Mouse (Mus musculus) stomach, embryonic 14.5 days (tissue): ENCODE data around the gene Pard3. TPM values are rescaled to one million over a fixed set of nuclear protein-coding genes. Genes with fewer than 3 reads are reported as not detected.
A peak's percentile ranks its signal among the peaks of the same experiment; 100 is the strongest.

Experiments used
- ATAC-seq: fragments of 200-750 bp; cut with Nextera tagmentation; 2 replicates; pipeline ENCODE4 v1.8.0; 2017; ENCODE audit warnings: low read depth, moderate TSS enrichment; ENCODE audit not compliant: insufficient number of reproducible peaks, insufficient read depth, low FRiP score
- H3K27ac ChIP-seq: fragments of 300-500 bp; sonication (generic); 2 replicates; pipeline ENCODE4 v1.5.1; 2014; ENCODE audit warnings: mild to moderate bottlenecking, low read length, moderate library complexity, mixed read lengths
- H3K27me3 ChIP-seq: fragments of 300-500 bp; sonication (generic); 2 replicates; pipeline ENCODE4 v1.6.1; 2014; ENCODE audit warnings: low read length, control low read depth, mixed read lengths; ENCODE audit not compliant: control insufficient read depth, insufficient read depth
- H3K36me3 ChIP-seq: fragments of 300-500 bp; sonication (generic); 2 replicates; pipeline ENCODE4 v1.6.1; 2014; ENCODE audit warnings: mild to moderate bottlenecking, control low read depth, low read length, moderate library complexity, mixed read lengths; ENCODE audit not compliant: control insufficient read depth, insufficient read depth
- H3K4me1 ChIP-seq: fragments of 300-500 bp; sonication (generic); 2 replicates; pipeline ENCODE4 v1.6.1; 2014; ENCODE audit warnings: low read length, control low read depth, mixed read lengths; ENCODE audit not compliant: control insufficient read depth, insufficient read depth
- H3K4me2 ChIP-seq: fragments of 300-500 bp; sonication (generic); replicated peaks from 2 replicates; pipeline ENCODE4 v1.6.1; 2014; ENCODE audit warnings: low read depth, low read length, control low read depth
- H3K4me3 ChIP-seq: fragments of 300-500 bp; sonication (generic); 2 replicates; pipeline ENCODE4 v1.5.1; 2014; ENCODE audit warnings: low read depth, low read length, control low read depth
- H3K9ac ChIP-seq: fragments of 300-500 bp; sonication (generic); replicated peaks from 2 replicates; pipeline ENCODE4 v1.6.1; 2014; ENCODE audit warnings: low read depth, mild to moderate bottlenecking, control low read depth, low read length, moderate library complexity, mixed read lengths
- H3K9me3 ChIP-seq: fragments of 300-500 bp; sonication (generic); 2 replicates; pipeline ENCODE4 v1.6.1; 2016; ENCODE audit warnings: low read depth, low read length, control low read depth; ENCODE audit not compliant: control insufficient read depth
- WGBS: fragments of 180-500 bp; shearing (Covaris S2); extraction: QIAGEN DNeasy Blood & Tissue Kit; methylation state at CpG from one replicate; pipeline ENCODE4 v1.1.7; 2014; 5-methylcytosine and 5-hydroxymethylcytosine counted together
- polyA plus RNA-seq: library from polyadenylated mRNA; unstranded; fragments of >200 nt; fragmentation: Nextera tagmentation; extraction: Ambion mirVana; gene quantifications from 2 replicates; pipeline ENCODE4 v1.2.1, GENCODE M21; 2014

The Pard3 gene
- polyA plus RNA-seq, 1 experiment from 2014 or later = 37.9 TPM

DNA sequence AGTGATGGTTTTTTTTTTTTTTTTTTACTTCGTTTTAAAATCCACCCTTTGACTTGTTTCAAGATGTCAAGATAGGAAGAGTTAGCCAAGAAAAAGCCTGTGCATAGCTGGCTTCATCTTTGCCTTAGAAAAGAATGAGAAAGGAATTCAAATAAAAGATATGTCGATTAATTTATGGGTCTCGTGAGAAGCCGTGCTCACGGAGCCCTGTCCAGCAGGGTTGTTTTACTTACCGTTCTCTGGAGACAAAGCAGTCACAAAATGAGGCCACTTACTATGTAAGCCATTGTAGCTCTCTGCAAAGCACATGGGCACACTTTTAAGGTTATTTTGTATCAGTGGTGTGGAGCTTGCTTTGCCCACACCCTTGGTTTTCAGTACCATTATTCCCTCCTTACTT lies 128.1 kb downstream of the Pard3 start:
- Histone ChIP-seq H3K36me3 (no peaks in the 10 kb centered on the region), H3K27ac (no peak overlapping the region), H3K27me3 (no peaks in the 10 kb centered on the region), H3K9me3 (no peaks in the 10 kb centered on the region), H3K4me2 (no peak overlapping the region), H3K4me1 (no peaks in the 10 kb centered on the region), H3K4me3 (no peak overlapping the region), H3K9ac (no peak overlapping the region)
- 61% methylated on average over 6 of the region's 6 CpGs for WGBS
- ATAC-seq = no peak

DNA sequence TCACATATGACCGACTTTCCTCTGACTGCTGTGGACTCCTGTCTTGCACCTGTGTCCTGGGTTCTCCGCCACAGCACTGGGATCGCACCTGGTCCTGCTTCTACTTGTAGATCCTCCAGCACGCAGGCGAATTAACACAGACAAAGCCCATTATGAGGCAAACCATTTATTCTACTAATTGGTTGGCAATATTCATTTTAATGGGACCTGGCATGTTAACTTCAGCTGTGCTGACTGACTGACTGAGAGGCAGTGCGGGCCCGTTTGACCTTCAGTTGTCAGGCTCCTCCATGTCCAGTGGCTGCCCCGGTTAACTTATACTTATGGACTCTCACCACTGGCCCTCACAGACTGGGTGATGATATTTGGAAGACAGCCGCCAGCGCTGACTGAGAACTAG lies 128.6 kb downstream of the Pard3 start:
- Histone ChIP-seq H3K4me3 (no peak overlapping the region), H3K27me3 (no peaks in the 10 kb centered on the region), H3K4me2 (no peak overlapping the region), H3K9me3 (no peaks in the 10 kb centered on the region), H3K9ac (no peak overlapping the region), H3K27ac (no peak overlapping the region), H3K4me1 (no peaks in the 10 kb centered on the region), H3K36me3 (no peaks in the 10 kb centered on the region)
- no peak for ATAC-seq
- 85% methylated on average over 10 of the region's 10 CpGs for WGBS

DNA sequence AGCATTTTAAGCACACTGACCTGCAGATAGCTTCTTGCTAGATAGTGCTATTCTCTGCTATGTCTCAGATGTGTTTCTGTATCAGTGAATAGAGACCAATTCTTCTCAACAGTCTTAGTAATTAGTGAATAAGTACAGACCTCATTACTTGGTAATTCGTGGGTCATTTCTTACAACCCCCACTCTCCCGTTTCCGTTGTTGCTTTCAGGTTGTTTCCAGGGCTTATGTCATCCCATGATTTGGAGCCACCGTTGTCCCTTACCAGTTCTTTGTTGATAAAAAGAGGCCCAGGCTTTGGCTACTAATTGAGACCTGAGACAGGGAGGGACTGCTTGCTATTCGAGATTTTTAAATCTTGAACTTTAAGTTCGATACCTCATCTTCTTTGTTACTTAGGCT lies 129.7 kb downstream of the Pard3 start:
- no peaks in the 10 kb centered on the region for H3K36me3 ChIP-seq
- no peaks in the 10 kb centered on the region for H3K4me1 ChIP-seq
- no peak overlapping the region for H3K4me2 ChIP-seq
- H3K4me3 ChIP-seq = no peak overlapping the region
- 70% methylated on average over 6 of the region's 6 CpGs for WGBS
- no peak for ATAC-seq
- H3K27me3 ChIP-seq = no peaks in the 10 kb centered on the region
- no peak overlapping the region for H3K27ac ChIP-seq
- H3K9me3 ChIP-seq = no peaks in the 10 kb centered on the region
- no peak overlapping the region for H3K9ac ChIP-seq

DNA sequence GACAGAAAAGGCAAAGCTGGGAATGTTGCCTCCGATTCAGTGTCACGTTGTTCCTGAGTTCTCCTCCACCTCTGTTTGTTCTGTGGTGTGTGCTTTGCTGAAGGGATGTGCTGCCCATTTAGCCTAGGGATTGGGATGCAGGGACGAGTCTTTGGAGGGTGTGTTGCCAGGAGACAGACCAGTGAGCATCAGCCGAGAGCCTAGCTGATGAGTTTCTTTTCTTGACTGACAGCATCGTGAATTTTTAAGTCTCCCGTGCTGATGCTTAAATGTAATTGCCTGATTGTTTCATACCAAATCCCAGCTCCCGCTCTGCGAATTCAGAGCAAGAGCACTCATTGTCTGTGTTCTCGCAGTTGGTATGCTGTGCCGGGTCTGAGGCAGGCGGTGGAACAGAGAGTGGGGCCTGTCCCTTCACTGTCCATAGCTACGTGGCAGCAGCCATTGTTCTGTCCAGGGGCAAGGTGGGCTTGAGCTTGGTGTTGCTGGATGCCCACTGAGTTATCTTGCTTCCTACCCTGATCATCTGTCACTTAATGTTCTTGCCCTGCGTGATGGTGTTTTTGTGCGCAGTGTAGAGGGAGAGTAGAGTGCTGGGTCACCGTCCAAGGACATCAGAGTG lies 131.2 kb downstream of the Pard3 start:
- H3K27ac ChIP-seq = no peak overlapping the region
- H3K9ac ChIP-seq = no peak overlapping the region
- no peaks in the 10 kb centered on the region for H3K36me3 ChIP-seq
- no peaks in the 10 kb centered on the region for H3K9me3 ChIP-seq
- no peaks in the 10 kb centered on the region for H3K27me3 ChIP-seq
- no peaks in the 10 kb centered on the region for H3K4me1 ChIP-seq
- WGBS = 79% methylated on average over 15 of the region's 15 CpGs
- no peak overlapping the region for H3K4me2 ChIP-seq
- no peak for ATAC-seq
- no peak overlapping the region for H3K4me3 ChIP-seq

DNA sequence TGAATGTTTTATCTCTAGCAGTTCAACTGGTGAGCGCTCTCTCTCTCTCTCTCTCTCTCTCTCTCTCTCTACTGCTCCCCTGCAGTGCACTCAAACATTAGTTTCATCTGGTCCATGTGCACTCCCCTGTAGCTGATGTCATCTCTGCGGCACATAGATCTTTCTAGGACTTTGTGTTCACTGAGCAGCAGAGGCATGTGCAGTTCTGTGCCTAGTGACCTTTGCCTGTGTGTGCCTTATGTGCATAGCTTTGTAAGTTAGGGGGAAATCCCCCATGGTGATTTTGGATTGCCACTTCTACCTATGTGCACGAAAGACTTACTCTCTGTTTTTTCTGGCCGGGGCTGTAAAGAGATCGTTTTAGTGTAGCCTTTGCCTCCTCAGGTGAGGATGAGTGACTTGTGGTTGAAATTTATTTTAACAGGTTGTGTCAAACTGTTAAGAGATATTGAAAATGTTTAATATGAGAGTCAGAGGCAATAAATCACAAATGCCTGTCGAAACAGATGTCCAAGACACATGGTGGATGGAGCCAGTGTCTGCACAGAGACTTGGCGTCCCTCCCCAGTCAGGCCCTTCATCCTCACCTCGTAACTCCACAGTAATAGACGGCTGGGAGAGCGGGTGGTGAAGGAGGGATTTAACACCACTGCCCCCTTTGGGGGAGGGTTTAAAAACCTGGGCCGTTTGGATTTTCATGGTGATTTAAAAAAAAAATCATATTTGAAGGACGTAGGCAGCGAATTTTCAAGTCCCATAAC lies 133.0 kb downstream of the Pard3 start:
- no peaks in the 10 kb centered on the region for H3K4me1 ChIP-seq
- ATAC-seq = no peak
- H3K4me3 ChIP-seq = no peak overlapping the region
- H3K27ac ChIP-seq = no peak overlapping the region
- no peaks in the 10 kb centered on the region for H3K27me3 ChIP-seq
- H3K9ac ChIP-seq = no peak overlapping the region
- no peaks in the 10 kb centered on the region for H3K36me3 ChIP-seq
- H3K9me3 ChIP-seq = no peaks in the 10 kb centered on the region
- H3K4me2 ChIP-seq = no peak overlapping the region
- WGBS = 60% methylated on average over 13 of the region's 13 CpGs

DNA sequence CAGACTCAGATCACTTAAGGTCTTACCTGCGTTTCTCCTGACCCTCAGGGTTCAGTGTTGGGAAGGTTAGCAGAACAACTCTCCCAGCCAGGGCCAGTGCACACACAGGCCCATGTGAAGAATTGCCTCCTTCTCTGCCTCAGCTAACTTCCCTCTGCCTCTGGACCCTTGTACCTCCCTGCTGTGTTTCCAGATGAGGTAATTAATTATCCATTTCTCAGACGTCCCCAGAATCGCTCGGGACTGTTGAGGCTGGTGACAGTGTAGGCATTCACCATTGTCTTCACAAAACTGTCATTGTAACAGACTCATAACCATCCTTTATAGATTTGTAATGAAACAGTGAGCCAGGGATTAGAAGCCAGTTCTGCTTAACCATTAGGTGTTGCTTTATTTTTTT lies 143.8 kb downstream of the Pard3 start:
- no peaks in the 10 kb centered on the region for H3K27me3 ChIP-seq
- WGBS = 39% methylated on average over 4 of the region's 4 CpGs
- no peak overlapping the region for H3K4me3 ChIP-seq
- H3K9me3 ChIP-seq = no peaks in the 10 kb centered on the region
- no peak for ATAC-seq
- no peaks in the 10 kb centered on the region for H3K36me3 ChIP-seq
- no peak overlapping the region for H3K9ac ChIP-seq
- peaks cover 13% of the 10 kb centered on the region; the same call in 1 of the 2 replicates for H3K4me1 ChIP-seq
- H3K4me2 ChIP-seq = no peak overlapping the region
- no peak overlapping the region for H3K27ac ChIP-seq

DNA sequence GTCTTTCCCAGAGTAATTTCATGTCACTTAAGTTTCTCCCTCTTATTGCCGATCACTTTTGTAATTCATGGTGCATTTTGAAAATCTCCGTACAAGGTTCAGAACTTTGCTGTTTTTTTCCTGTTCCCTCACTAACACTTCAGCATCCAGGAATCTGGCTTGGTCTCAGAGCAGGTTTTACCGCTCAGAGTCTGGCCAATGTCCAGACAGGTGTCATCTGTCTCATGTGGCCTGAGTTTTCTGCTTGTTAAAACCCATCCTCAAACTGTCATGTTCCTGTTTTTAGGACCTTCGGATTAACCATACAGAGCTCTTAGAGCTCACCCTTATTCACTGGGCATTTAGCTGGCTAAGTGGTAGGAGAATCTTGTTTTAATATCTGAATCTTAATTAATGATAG lies 146.9 kb downstream of the Pard3 start:
- WGBS = 56% methylated on average over 4 of the region's 4 CpGs

DNA sequence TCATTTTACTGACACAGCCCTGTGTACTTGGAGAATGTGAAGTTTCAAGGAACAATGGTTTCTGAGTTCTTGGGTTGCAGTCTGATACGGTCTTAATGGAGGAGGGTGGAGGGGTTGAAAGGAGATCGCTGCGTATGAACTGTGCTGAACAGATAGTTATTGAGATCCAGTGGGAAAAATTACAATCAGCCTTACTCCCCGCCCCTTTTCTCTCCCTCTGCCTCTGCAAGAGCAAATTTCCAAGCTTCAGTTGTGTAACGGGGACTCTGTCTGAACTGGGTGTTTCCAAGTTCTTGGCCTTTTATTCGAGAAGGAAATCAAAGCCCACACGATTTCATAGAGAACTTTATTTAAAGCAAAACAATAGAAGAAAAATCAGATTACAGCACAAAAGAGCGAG lies 150.6 kb downstream of the Pard3 start:
- ATAC-seq = no peak
- H3K9me3 ChIP-seq = no peaks in the 10 kb centered on the region
- 71% methylated on average over 8 of the region's 8 CpGs for WGBS
- no peak overlapping the region for H3K9ac ChIP-seq
- H3K4me2 ChIP-seq = no peak overlapping the region
- no peak overlapping the region for H3K4me3 ChIP-seq
- 0 out of 2 replicates have a peak overlapping the region, but pooled peaks have one; percentile 15 for H3K27ac ChIP-seq
- no peaks in the 10 kb centered on the region for H3K36me3 ChIP-seq
- peaks cover 16% of the 10 kb centered on the region; the same call in 1 of the 2 replicates for H3K4me1 ChIP-seq
- H3K27me3 ChIP-seq = no peaks in the 10 kb centered on the region

More for the DNA sequence above, 146.9 kb downstream of the Pard3 start:
- Histone ChIP-seq H3K36me3 (no peaks in the 10 kb centered on the region), H3K4me1 (peaks cover 23% of the 10 kb centered on the region; the same call in 1 of the 2 replicates), H3K27ac (no peak overlapping the region), H3K9me3 (no peaks in the 10 kb centered on the region), H3K9ac (no peak overlapping the region), H3K4me2 (no peak overlapping the region), H3K4me3 (no peak overlapping the region), H3K27me3 (no peaks in the 10 kb centered on the region)
- no peak for ATAC-seq
